Mouse (Mus musculus) cerebellum, postnatal 4 days (tissue): ENCODE data around the gene Pin4.
"Not testable (repeated sequence)": the region's sequence is repeated elsewhere in the genome, so short reads cannot be mapped to it uniquely, and the experiment has no call there.

Experiments
- DNase-seq, 2 experiments: peaks; one replicate each; pipeline ENCODE4 v3.0.0; 2022; ENCODE audit warnings: low spot score in 2 of 2, mixed read lengths in 1 of 2

Gene Pin4

GRCm38 (mm10) chrX:102119042-102119864 lies at the start of gene Pin4:
Pin4 (plus strand) TSS chrX:102119447.
- DNase-seq: peak; percentile 58 to 86

DNA sequence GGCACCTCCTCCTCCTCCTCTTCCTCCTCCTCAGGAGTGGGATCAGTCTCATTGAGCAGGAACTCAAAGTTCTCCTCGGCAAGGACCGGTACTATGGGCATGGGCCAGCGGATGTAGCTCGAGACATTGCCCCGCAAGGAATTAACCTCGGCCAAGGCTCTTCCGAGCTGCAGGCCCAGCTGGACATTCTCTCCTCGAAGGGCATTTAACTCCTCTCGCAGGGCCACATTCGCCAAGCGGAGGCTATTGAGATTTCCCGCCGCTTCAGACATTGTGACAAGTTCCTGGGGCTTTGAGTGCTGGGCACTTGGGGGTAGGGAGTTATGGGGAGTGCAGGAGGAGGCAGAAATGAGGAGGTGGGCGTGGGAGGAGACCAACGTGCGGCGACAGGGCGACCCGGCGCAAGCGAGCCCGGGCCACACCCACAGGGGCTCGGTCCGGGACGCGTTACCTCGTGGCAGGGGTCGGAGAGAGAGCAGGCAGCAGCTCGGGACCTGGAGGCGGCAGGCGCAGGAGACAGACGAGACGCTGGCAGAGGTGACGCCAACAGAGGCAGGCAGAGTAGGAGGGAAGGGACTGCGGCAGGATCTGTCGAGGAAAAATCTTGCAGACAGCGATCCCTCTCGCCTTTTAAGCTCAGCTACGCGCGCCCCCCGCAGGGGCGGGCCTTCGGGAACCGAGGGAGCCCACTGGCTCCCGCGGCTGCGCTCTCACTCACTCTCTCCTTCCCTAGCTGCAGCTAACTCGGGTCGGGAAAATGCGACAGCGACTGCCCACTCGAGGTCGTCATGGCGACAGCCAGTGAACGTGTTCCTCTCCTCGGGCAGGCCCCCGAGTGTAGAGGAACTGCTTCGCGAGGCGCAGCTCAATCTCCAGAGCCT lies 48.4 kb upstream of the Pin4 start, which contains the start of gene Rtl5:
Rtl5 (minus strand) TSS at position 714 of the 881 bp plus-strand sequence.
- DNase-seq: peak; percentile 42 to 64

DNA sequence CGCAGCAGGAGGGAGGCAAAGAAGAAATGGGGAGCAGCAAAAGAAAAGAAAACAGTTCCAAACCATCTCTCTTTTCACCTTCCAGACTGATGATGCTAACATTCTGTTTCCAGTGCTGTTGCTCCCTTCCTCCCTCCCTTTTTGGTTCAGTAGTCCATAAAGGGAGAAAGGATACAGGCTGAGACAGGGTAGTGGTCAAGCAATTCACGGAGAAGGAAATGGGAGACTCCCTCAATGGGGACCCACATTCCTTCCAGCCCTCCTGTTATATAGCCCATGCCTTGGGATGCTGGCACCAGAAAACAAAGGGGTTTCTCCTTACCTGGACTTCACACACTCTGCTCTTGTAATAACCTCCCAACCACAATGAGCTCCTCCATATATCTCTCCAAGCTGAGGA lies 47.7 kb upstream of the Pin4 start:
- DNase-seq: no peak

DNA sequence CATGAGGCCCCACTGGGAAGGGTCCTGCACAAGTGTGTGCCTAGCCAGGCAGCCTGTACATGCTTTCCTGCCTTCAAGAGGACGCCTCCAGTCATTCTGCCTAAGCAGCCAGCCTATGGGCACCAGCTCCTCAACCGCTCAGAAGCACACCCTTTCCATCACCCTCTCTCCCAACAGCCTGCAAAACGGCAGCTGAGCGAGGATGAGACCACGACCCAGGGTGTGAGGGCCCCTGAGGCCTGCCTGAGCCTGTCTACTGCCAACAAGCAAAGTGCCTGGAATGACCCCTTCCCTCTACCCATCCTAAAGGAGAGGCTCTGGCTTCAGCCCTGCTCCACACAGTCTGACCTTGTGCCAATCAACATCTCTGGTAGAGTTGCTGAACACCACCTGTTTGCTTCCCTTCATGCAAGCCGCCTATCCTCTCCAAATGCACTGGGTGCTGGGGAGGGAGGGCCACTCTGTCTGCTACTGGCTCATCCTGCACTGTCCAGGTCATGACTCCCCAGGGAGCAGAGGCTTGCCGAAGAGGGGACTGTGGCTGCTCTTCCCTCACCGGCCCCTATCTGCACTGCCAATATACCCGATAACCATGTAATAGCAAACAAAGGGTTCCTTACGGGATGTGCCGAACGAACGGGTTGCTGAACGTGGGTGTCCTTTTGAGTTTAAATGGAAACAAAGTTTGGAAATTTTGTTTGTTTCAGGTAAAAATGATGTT lies 45.5 kb upstream of the Pin4 start:
- no peak for DNase-seq

DNA sequence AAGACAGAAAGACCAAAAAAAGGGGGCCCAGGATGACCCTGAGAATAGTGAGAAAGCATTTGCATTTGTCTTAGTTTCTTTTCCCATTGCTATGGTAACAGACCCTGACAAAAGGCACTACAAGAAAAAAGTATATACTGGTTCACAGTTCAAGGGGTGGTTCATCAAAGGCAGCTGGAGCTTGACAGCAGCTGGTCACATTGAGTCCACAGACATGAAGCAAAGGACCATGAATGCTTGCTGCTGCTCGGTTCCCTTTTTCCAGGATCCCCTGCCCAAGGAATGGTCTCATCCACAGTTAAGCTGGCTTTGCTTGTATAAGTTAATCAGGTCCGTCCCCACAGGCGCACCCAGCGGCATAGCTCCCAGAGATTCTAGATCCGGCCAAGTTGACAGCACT lies 44.8 kb upstream of the Pin4 start:
- no peak for DNase-seq

DNA sequence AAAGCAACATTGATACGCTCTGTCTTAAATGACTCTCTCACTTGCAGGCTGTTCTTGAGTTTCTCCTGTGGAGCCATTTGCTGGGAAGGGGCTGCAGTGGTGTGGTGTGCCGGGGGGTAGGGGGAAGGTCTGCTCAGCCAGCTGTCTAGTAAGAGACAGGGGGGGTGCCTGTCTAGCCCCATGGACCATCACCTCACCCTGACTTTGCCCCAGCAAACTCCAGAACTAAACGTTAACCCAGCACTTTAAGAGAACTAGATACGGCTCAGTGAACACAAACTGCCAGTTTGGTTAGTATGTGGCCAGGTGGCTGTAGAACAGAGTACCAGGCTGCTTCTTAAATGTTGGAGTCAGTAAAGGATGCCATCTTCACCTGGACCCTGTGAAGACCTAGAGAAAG lies 44.1 kb upstream of the Pin4 start:
- no peak for DNase-seq

GRCm38 (mm10) chrX:102076886-102077765 lies 42.1 kb upstream of the Pin4 start:
- DNase-seq: no peak

GRCm38 (mm10) chrX:102081076-102081475 lies 38.2 kb upstream of the Pin4 start:
- DNase-seq: no peak

DNA sequence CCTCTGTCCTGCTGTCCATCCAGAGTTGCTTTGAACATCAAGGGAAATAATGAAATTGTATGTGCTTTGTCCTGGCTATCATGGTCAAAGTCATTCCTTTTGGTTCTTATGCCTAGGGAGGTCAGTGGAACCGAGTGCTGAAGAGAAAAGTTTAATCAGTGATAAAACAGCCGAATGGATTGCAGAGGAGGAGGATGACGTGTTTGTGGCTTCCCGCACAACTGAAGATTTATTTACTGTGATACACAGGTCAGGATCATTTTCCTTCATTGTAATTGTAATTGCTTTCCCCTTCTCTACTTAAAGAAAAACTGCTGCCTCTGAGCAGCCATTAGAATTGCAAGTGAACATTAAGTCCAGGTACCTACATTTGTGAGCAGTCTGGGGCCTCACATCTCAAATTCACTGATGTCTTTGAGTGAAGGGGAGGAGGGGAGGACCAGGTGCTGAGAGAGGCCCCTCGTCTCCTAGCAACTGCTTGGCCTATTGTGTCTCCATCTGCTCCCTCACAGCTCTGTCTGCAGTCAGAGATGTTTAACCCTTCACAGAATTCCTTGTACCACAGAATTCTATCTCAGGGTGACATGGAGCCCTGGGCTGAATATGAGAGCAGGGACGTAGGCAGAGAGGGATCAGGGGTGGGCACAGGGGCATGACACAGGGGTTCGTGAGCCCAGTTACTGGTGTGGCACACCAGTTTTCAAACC lies 37.5 kb upstream of the Pin4 start:
- DNase-seq: peak in 1 of 2 experiments; percentile 26

DNA sequence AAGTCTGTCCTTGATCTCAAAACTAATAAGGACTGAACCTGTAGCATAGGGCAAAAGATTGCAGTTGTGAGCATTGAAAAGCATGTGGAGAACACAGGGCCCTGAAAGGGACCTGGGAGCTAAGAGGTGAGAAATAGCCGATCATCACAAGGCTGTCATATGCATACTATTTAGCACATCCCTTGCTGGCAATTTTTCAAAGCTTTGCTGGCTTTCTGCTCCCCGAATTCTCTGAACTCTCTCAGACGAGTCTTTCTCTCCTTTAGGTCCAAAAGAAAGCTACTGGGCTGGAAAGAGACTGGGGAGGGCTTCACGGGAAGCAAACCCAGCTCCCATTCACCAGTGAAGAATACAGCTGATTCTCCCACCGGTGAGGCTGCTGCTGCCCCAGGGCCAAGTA lies 36.9 kb upstream of the Pin4 start:
- DNase-seq: no peak

- no peak for DNase-seq
Measured at GRCm38 (mm10) chrX:102085798-102086443, 33.3 kb upstream of the Pin4 start.

- no peak for DNase-seq
Measured at GRCm38 (mm10) chrX:102090605-102091004, 28.6 kb upstream of the Pin4 start.

GRCm38 (mm10) chrX:102094381-102094904 lies 24.8 kb upstream of the Pin4 start:
- DNase-seq: no peak

DNA sequence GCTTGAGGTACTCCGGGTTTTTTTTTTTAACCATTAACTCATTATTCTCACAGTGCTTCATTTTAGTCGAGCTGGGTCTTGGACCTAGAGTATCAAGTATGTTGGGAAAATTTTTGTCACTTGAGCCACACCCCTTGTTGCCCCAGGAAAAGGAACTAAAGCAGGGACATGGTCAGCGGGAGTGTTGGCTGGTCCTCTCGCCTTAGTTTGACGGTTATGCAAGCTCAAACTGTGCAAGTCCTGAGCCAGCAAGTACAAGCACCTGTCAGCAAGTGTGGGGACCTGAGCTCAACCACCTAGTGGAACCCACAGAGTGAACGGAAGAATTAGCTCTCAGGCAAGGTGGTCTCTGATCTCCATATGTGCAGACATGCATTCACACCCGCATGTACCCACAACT lies 17.4 kb upstream of the Pin4 start:
- no peak for DNase-seq

GRCm38 (mm10) chrX:102103830-102104229 lies 15.4 kb upstream of the Pin4 start:
- not testable (repeated sequence) for DNase-seq

- not testable (repeated sequence) for DNase-seq
Measured at GRCm38 (mm10) chrX:102109349-102109748, 9.9 kb upstream of the Pin4 start.

- no peak for DNase-seq
Measured at GRCm38 (mm10) chrX:102115676-102116075, 3.6 kb upstream of the Pin4 start.

- DNase-seq: no peak
Measured at GRCm38 (mm10) chrX:102121321-102121720, 2.1 kb downstream of the Pin4 start.

GRCm38 (mm10) chrX:102141157-102141556 lies 21.9 kb downstream of the Pin4 start:
- DNase-seq: no peak
